Mouse (Mus musculus) stomach, postnatal 0 days (tissue): Measurements from ENCODE around the gene Atp1a3. TPM values are rescaled to one million over a fixed set of nuclear protein-coding genes. Genes with fewer than 3 reads are reported as not detected.
A peak's percentile ranks its signal among the peaks of the same experiment; 100 is the strongest.

Experiments used
- ATAC-seq: fragments of 200-750 bp; cut with Nextera tagmentation; 2 replicates; pipeline ENCODE4 v1.8.0; 2017; ENCODE audit not compliant: low FRiP score, low TSS enrichment
- DNase-seq: peaks from one replicate; pipeline ENCODE4 v3.0.0-alpha.2; 2016; ENCODE audit warnings: low spot score
- H3K27ac ChIP-seq: fragments of 300-500 bp; sonication (generic); replicated peaks from 2 replicates; pipeline ENCODE4 v1.5.1; 2014; ENCODE audit warnings: mild to moderate bottlenecking, control low read depth
- H3K27me3 ChIP-seq: fragments of 300-500 bp; sonication (generic); 2 replicates; pipeline ENCODE4 v1.6.1; 2014; ENCODE audit warnings: low read length; ENCODE audit not compliant: control insufficient read depth, insufficient read depth
- H3K36me3 ChIP-seq: fragments of 300-500 bp; sonication (generic); 2 replicates; pipeline ENCODE4 v1.6.1; 2014; ENCODE audit warnings: low read length, mixed read lengths; ENCODE audit not compliant: control insufficient read depth, insufficient read depth
- H3K4me1 ChIP-seq: fragments of 300-500 bp; sonication (generic); replicated peaks from 2 replicates; pipeline ENCODE4 v1.6.1; 2014; ENCODE audit warnings: antibody characterized with exemption; ENCODE audit not compliant: control insufficient read depth, insufficient read depth
- H3K4me2 ChIP-seq: fragments of 300-500 bp; sonication (generic); replicated peaks from 2 replicates; pipeline ENCODE4 v1.6.1; 2014; ENCODE audit warnings: low read depth, mild to moderate bottlenecking, control low read depth, moderate library complexity
- H3K4me3 ChIP-seq: fragments of 300-500 bp; sonication (generic); 2 replicates; pipeline ENCODE4 v1.5.1; 2014; ENCODE audit warnings: low read depth, low read length, control low read depth
- H3K9ac ChIP-seq: fragments of 300-500 bp; sonication (generic); 2 replicates; pipeline ENCODE4 v1.6.1; 2014; ENCODE audit warnings: mild to moderate bottlenecking, low read length, control low read depth, mixed read lengths
- H3K9me3 ChIP-seq: fragments of 300-500 bp; sonication (generic); 2 replicates; pipeline ENCODE4 v1.6.1; 2016; ENCODE audit warnings: low read length; ENCODE audit not compliant: control insufficient read depth
- CTCF ChIP-seq: IDR thresholded peaks from 2 replicates; pipeline ENCODE4 v1.5.1; 2016; ENCODE audit warnings: antibody characterized with exemption, low read depth, mild to moderate bottlenecking, moderate library complexity
- EP300 ChIP-seq: optimal IDR thresholded peaks from 2 replicates; pipeline ENCODE3; 2016; ENCODE audit warnings: antibody characterized with exemption
- WGBS: fragments of 180-500 bp; shearing (Covaris S2); extraction: QIAGEN DNeasy Blood & Tissue Kit; methylation state at CpG from one replicate; pipeline ENCODE4 v1.1.7; 2014; 5-methylcytosine and 5-hydroxymethylcytosine counted together
- polyA plus RNA-seq: library from polyadenylated mRNA; unstranded; fragments of >200 nt; fragmentation: Nextera tagmentation; extraction: Ambion mirVana; gene quantifications from 2 replicates; pipeline ENCODE4 v1.2.1, GENCODE M21; 2015

The Atp1a3 gene
- polyA plus RNA-seq, 1 experiment from 2014 or later = 1.6 TPM

GRCm38 (mm10) chr7:25006586-25007364, 1.0 kb upstream of the Atp1a3 start:
- Histone ChIP-seq H3K9ac (no peak overlapping the region), H3K4me1 (no peaks in the 10 kb centered on the region), H3K9me3 (no peaks in the 10 kb centered on the region), H3K36me3 (no peaks in the 10 kb centered on the region), H3K27ac (no peak overlapping the region), H3K4me2 (no peak overlapping the region), H3K27me3 (peaks cover 10% of the 10 kb centered on the region; the same call in 1 of the 2 replicates), H3K4me3 (no peak overlapping the region)
- DNase-seq = no peak
- no peak for TF ChIP-seq EP300
- no peak for TF ChIP-seq CTCF
- WGBS = 79% methylated on average over 12 of the region's 12 CpGs
- no peak for ATAC-seq

- TF ChIP-seq EP300 (no peak), CTCF (no peak)
- Histone ChIP-seq H3K27me3 (peaks cover 10% of the 10 kb centered on the region; the same call in 1 of the 2 replicates), H3K4me1 (no peaks in the 10 kb centered on the region), H3K9me3 (no peaks in the 10 kb centered on the region), H3K36me3 (no peaks in the 10 kb centered on the region), H3K4me2 (no peak overlapping the region), H3K4me3 (peak overlapping the region; percentile 26; the same call in 1 of the 2 replicates), H3K27ac (no peak overlapping the region), H3K9ac (no peak overlapping the region)
- 57% methylated on average over 3 of the region's 3 CpGs for WGBS
- ATAC-seq (no peak), DNase-seq (no peak)
Measured at GRCm38 (mm10) chr7:25006171-25006570, 413 bp upstream of the Atp1a3 start.

- H3K27ac ChIP-seq = no peak overlapping the region
- ATAC-seq = no peak
- no peak overlapping the region for H3K9ac ChIP-seq
- peaks cover 5% of the 10 kb centered on the region; the same call in 1 of the 2 replicates for H3K27me3 ChIP-seq
- no peaks in the 10 kb centered on the region for H3K4me1 ChIP-seq
- 53% methylated on average over 6 of the region's 9 CpGs for WGBS
- H3K9me3 ChIP-seq = no peaks in the 10 kb centered on the region
- H3K4me2 ChIP-seq = no peak overlapping the region
- H3K4me3 ChIP-seq = no peak overlapping the region
- DNase-seq = no peak
- H3K36me3 ChIP-seq = no peaks in the 10 kb centered on the region
- no peak for TF ChIP-seq CTCF
Measured at GRCm38 (mm10) chr7:25004806-25005205, 952 bp downstream of the Atp1a3 start.

GRCm38 (mm10) chr7:25003820-25004388, 1.9 kb downstream of the Atp1a3 start:
- TF ChIP-seq CTCF (no peak), EP300 (no peak)
- WGBS = 86% methylated on average over 8 of the region's 8 CpGs
- H3K27ac ChIP-seq = no peak overlapping the region
- H3K9me3 ChIP-seq = no peaks in the 10 kb centered on the region
- H3K27me3 ChIP-seq = peaks cover under 1% of the 10 kb centered on the region; the same call in 1 of the 2 replicates
- H3K36me3 ChIP-seq = no peaks in the 10 kb centered on the region
- H3K4me3 ChIP-seq = no peak overlapping the region
- H3K4me2 ChIP-seq = no peak overlapping the region
- ATAC-seq = no peak
- H3K9ac ChIP-seq = no peak overlapping the region
- DNase-seq = no peak
- H3K4me1 ChIP-seq = no peaks in the 10 kb centered on the region

GRCm38 (mm10) chr7:25003291-25003690, 2.5 kb downstream of the Atp1a3 start:
- H3K27me3 ChIP-seq = no peaks in the 10 kb centered on the region
- H3K9me3 ChIP-seq = no peaks in the 10 kb centered on the region
- H3K9ac ChIP-seq = no peak overlapping the region
- ATAC-seq (no peak), DNase-seq (no peak)
- 45% methylated on average over 11 of the region's 11 CpGs for WGBS
- no peaks in the 10 kb centered on the region for H3K36me3 ChIP-seq
- H3K27ac ChIP-seq = no peak overlapping the region
- H3K4me3 ChIP-seq = no peak overlapping the region
- no peaks in the 10 kb centered on the region for H3K4me1 ChIP-seq
- TF ChIP-seq CTCF (no peak), EP300 (no peak)
- no peak overlapping the region for H3K4me2 ChIP-seq

- H3K27ac ChIP-seq = no peak overlapping the region
- no peak overlapping the region for H3K4me2 ChIP-seq
- no peaks in the 10 kb centered on the region for H3K27me3 ChIP-seq
- no peaks in the 10 kb centered on the region for H3K9me3 ChIP-seq
- H3K4me3 ChIP-seq = no peak overlapping the region
- 63% methylated on average over 12 of the region's 12 CpGs for WGBS
- no peak for ATAC-seq
- DNase-seq = no peak
- H3K36me3 ChIP-seq = no peaks in the 10 kb centered on the region
- no peaks in the 10 kb centered on the region for H3K4me1 ChIP-seq
- TF ChIP-seq EP300 = no peak
- TF ChIP-seq CTCF = no peak
- H3K9ac ChIP-seq = no peak overlapping the region
Measured at GRCm38 (mm10) chr7:25000711-25001110, 5.0 kb downstream of the Atp1a3 start.
